Mouse (Mus musculus): ENCODE measurements around the gene Tpbpb. TPM values are rescaled to one million over a fixed set of nuclear protein-coding genes. Genes with fewer than 3 reads are reported as not detected.

The Tpbpb gene
- polyA plus RNA-seq, 1 experiment from 2014 or later = not detected

Other genes starting within 250 kb of the Tpbpb start
- not detected in 2 replicates for gene BC051665, start 118.5 kb downstream of the Tpbpb start, polyA plus RNA-seq (2014; fragmentation: Nextera tagmentation; extraction: Ambion mirVana)
- 0.58 TPM in 1 of 2 replicates, not detected in the other for gene Ctsll3, start 102.0 kb downstream of the Tpbpb start, polyA plus RNA-seq (2014; fragmentation: Nextera tagmentation; extraction: Ambion mirVana)
- gene 4930486L24Rik, start 40.4 kb downstream of the Tpbpb start, polyA plus RNA-seq (2014; fragmentation: Nextera tagmentation; extraction: Ambion mirVana) = not detected in 2 replicates
- 0.51 and 0.54 TPM in 2 replicates for gene Gm49392, start 8.0 kb downstream of the Tpbpb start, polyA plus RNA-seq (2014; fragmentation: Nextera tagmentation; extraction: Ambion mirVana)
- gene Ctla2b, start 7.4 kb downstream of the Tpbpb start, polyA plus RNA-seq (2014; fragmentation: Nextera tagmentation; extraction: Ambion mirVana) = 4.8 and 5.9 TPM in 2 replicates
- gene Gm49393, start 30.7 kb upstream of the Tpbpb start, polyA plus RNA-seq (2014; fragmentation: Nextera tagmentation; extraction: Ambion mirVana) = not detected in 2 replicates
- 2.5 and 3.1 TPM in 2 replicates for gene Gm49391, start 31.7 kb upstream of the Tpbpb start, polyA plus RNA-seq (2014; fragmentation: Nextera tagmentation; extraction: Ambion mirVana)
- 34.8 and 38.2 TPM in 2 replicates for gene Ctla2a, start 31.7 kb upstream of the Tpbpb start, polyA plus RNA-seq (2014; fragmentation: Nextera tagmentation; extraction: Ambion mirVana)
- gene Tpbpa, start 37.1 kb upstream of the Tpbpb start, polyA plus RNA-seq (2014; fragmentation: Nextera tagmentation; extraction: Ambion mirVana) = not detected in 2 replicates
- not detected in 2 replicates for gene Ctsj, start 101.1 kb upstream of the Tpbpb start, polyA plus RNA-seq (2014; fragmentation: Nextera tagmentation; extraction: Ambion mirVana)
- not detected in 2 replicates for gene Ctsq, start 135.8 kb upstream of the Tpbpb start, polyA plus RNA-seq (2014; fragmentation: Nextera tagmentation; extraction: Ambion mirVana)